Mouse (Mus musculus): ENCODE measurements at regions not wholly inside any gene's neighbourhood (a gene's known extent, or its start where the extent isn't known, plus 50 kb on each side); places are given as distances from the start of the nearest gene placed in this dataset.

DNA sequence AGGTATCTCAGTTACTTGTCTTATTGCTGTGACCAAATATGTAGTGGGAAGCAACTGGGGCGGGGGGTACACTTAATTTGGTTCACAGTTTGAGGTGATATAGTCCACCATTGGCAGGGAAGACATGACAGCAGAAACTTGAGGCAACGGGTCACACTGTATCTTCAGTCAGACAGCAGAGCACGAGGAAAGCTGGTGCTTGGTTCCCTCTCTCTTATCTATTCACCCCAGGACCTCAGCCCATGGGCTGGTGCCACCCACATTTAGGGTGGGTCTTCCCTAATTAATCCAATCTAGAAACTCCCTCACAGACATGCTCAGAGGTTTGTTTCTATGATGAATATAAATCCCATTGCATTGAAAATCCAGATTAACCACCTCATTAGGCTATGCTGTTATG lies 56.5 kb downstream of the Otud1 start:
- DNase-seq (ENCODE audit: low spot score in 2 of 2), result no peak

- DNase-seq (ENCODE audit: low spot score in 2 of 2), result peak; percentile 56 to 68
These were observed 58.1 kb downstream of the Otud1 start for GRCm38 (mm10) chr2:19715564-19716238.

DNA sequence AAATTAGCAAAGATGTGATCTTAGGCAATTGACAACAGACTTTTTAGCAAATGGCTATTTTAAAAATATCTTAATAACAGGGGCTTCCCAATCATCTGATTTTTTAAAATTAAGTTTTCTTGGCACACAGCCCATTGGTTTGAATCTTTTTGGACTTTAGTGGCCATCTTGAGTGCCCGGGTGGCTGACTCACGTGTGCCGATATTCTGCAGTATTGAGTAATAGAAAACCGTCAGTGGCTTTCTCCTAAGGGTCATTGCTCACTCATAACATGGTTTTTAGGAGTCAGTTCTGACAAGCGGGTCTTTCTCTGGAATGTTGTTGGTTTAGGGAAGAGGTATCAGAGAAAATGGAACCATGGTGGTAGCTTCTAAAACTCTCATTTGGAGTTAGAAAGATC lies 58.8 kb downstream of the Otud1 start:
- DNase-seq (ENCODE audit: low spot score in 2 of 2), result no peak

- DNase-seq (ENCODE audit: low spot score in 2 of 2), result no peak
These were observed 68.5 kb downstream of the Otud1 start for GRCm38 (mm10) chr2:19726085-19726484.

DNA sequence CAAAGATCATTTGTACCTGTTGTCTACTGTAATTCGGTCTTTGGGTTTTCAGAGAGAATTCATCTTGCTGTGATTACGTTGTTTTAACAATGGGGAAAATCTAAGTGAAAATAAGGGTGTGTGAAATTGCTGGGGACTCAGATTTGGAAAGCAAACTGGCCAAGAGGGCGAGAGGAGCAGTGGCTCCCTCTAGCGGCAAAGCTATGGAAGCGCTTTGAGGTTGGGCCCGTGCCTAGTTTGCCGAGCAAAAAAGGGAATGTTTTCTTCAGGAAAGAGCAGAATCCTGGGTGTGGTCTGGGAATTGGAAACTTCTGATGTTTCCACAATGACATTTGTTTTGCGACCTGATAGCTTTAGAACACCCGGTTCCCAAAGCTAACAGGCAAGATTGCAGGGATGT lies 69.4 kb downstream of the Otud1 start:
- DNase-seq (ENCODE audit: low spot score in 2 of 2), result peak; percentile 23 to 32

- DNase-seq (ENCODE audit: low spot score in 2 of 2), result no peak
These were observed 75.6 kb downstream of the Otud1 start for GRCm38 (mm10) chr2:19732922-19733859.

DNA sequence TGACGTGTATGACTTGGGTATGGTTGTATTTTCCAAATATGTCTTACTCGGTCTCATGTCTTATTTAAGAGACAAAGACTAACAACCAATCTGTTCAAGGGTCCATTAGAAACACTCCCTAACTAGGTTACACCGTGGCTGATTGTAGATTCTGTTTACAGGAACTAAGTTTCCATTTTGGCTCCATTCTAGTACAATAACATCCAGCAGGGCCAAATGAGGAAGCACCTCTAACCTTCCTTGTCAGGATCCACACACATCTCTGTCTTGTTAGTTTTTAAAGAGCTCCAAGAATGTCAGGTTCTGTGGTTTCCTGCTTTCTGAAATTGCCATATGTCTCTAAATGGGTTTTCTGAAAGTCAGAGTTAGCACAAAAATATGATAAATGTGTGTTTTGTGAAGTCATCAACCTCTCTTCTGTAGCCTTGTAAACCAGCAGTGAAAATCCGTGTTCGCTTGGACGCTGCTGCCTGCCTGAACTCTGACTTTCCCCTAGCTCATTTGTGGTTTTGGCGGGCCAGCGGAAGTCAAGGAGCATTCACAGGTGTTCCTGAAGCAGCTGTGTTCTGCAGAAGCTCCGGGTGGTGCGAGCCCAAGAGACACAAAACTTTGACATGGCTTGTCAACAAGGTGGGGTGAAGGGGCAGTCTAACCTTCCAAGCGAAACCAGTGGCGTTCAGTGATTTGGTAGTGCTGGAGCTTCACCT lies 76.8 kb downstream of the Otud1 start:
- DNase-seq (ENCODE audit: low spot score in 2 of 2), result no peak

GRCm38 (mm10) chr2:19741508-19741907 lies 84.0 kb downstream of the Otud1 start:
- no peak for DNase-seq (ENCODE audit: low spot score in 2 of 2)

GRCm38 (mm10) chr2:19743467-19743866 lies 85.9 kb downstream of the Otud1 start:
- DNase-seq (ENCODE audit: low spot score in 2 of 2), result no peak

DNA sequence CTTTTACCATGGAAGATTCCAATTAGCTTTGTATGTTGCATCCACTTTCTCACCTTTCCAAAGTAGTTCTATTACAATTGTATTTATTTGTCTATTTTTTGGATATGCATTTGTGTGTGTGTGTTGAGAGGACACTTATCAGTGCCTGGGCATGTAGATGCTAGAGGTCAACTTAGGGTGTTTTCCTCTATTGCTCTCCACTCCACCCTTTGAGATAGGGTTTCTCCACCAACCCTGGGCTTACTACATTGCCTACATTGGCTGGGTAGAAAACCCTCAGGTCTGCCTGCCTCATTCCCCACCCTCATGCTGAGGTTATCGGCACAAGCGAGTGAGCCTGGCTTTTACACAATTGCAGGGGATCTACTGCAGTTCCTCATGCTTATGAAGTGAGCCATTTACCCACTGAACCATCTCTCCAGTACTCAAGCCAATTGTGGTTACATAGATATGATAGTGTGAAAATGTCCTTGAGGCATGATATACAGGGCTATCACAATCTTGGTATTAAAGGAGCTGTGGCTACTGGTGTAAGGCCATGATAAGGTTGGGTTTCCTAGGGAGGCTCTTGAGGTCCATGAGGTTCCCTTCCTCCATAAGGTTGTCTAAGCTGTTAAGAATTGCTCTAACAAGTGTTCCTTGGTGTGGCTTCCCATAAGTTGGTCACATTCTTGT lies 87.6 kb downstream of the Otud1 start:
- DNase-seq (ENCODE audit: low spot score in 2 of 2), result no peak

GRCm38 (mm10) chr2:19752753-19753152 lies 95.2 kb downstream of the Otud1 start:
- no peak for DNase-seq (ENCODE audit: low spot score in 2 of 2)

GRCm38 (mm10) chr2:19753479-19753878 lies 95.9 kb downstream of the Otud1 start:
- peak in 1 of 2 experiments; percentile 41 for DNase-seq (ENCODE audit: low spot score in 2 of 2)

DNA sequence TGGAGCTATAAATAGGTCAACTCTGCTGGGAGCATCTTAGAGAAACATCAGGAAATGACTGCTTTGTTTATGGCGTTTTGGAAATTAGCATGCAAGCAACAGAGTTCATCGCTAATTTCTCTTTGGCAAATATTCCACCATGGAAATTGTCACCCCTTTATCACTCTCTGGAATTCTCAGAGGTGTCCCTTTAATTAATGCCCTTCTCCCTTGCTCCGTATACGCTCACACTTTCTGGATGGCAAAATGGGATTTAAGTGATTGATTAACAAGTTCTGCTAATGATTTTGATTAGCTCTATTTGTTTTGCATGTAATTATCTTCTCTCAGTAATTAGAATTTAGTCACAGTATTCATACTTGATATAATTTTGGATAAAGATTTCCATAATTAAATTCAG lies 100.4 kb downstream of the Otud1 start:
- DNase-seq (ENCODE audit: low spot score in 2 of 2), result no peak

DNA sequence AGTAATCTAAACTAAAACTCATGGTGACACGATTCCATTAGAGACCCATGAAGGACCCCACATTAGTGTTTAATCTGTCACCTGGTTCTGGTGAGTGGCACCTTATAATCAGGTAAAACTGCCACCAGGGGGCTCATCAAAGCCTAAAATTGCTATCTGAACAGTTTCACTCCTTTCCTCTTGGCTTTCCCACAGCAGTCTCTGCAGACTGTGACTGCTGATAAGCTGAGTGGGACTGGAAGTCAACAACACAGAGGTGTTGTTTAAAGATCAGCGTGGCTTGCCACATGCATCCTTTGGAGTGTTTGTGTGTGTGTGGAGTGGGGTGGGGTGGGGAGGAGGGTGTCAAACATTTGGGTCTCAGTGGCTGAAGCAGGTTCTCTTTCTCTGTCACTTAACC lies 101.6 kb downstream of the Otud1 start:
- peak in 1 of 2 experiments; percentile 33 for DNase-seq (ENCODE audit: low spot score in 2 of 2)

- peak in 1 of 2 experiments; percentile 27 for DNase-seq (ENCODE audit: low spot score in 2 of 2)
These were observed 102.0 kb downstream of the Otud1 start for GRCm38 (mm10) chr2:19759577-19759976.

- peak in 1 of 2 experiments; percentile 23 for DNase-seq (ENCODE audit: low spot score in 2 of 2)
These were observed 105.4 kb downstream of the Otud1 start for GRCm38 (mm10) chr2:19762996-19763395.

GRCm38 (mm10) chr2:19784913-19785312 lies 124.7 kb upstream of the Etl4 start:
- no peak for DNase-seq (ENCODE audit: low spot score in 2 of 2)

DNA sequence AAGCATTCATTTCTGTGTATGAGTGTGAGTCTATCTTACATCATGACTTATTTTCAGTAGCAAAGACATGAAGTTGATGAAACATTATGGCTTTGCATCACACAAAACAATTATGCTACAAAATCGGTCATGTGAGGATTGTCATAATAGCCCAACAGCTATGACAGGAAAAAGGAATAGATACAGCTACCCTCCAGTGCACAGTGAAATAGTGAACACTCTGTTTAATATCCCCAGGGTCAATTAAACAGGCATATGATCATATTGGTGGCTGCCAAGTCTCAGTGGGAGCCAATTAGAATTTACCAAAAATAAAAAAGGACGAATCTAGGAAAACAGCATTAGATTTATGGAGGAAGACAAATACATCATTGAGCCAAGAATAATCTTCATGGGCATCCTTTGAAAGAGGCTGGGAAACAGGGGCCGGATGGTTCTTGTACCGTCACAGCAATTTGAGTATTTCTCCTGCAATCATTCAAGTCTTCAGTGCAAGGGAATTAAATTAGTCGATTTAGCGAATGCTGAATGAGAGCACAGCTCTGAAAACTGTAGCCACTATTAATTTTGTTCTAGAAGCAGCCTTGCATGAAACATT lies 123.8 kb upstream of the Etl4 start:
- DNase-seq (ENCODE audit: low spot score in 2 of 2), result no peak

DNA sequence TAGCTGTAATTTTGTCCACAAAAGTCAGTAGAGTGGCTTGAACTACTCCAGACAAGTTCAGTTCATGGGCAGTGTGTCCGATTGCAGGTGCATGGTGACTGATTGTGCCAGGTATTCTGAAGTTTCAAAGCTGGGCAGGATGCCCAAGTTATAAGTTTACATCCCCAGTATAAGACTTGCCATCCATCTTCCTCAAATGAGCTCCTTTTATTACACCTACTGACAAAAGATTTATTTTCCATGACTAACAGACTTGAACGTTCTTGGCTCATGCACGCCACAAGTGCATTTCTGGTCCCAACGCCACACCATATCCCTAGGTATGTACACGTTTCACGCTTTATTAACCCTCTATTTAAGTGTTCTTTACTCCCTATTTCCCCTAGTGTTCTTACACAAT lies 117.4 kb upstream of the Etl4 start:
- DNase-seq (ENCODE audit: low spot score in 2 of 2), result no peak

- peak in 1 of 2 experiments; percentile 2 for DNase-seq (ENCODE audit: low spot score in 2 of 2)
These were observed 112.8 kb upstream of the Etl4 start for GRCm38 (mm10) chr2:19796790-19797189.
